Mouse (Mus musculus): ENCODE measurements around the gene Itga6.
"Not testable (repeated sequence)": the region's sequence is repeated elsewhere in the genome, so short reads cannot be mapped to it uniquely, and the experiment has no call there.

The Itga6 gene

DNA sequence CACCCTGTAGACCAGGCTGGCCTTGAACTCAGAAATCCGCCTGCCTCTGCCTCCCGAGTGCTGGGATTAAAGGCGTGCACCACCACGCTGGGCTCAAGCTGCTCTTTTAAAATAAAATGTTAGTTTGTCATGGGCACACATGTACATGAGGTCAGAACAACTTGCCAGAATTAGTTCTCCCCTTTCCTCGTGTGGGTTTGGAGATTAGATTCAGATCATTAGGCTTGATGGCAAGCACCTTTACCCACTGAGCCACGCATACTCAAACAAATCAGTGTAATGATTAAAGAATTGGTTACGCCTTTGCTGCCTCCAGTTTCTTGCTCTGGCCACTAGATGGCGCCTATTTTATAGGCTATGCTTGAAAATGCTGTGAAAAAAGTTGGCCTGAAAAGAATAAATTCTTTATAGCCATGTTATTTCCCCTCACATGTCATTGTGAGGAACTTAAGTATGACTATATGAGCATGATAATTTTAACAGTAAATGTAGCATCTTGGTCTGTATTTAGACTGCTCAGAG, 153.0 kb downstream of the Itga6 start:
- DNase-seq, result peak in 1 of 2 experiments; percentile 19

DNA sequence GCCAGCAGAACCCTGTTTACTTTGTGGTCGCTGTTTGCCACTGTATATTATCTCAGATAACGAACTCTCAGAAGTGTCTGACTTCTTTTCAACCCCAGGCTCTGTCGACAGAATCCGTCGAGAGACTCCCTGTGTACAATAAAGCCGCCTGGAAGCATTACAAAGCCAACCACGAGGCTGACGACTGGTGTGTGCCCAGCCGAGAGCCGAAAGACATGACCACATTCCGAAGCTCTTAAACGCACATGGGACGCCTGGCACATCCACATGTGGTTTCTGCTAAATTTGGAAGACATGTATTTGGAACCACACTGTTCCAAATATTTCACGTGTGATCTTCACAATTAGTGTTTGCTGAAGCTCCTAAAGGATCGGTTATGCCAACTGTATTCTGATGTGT, 154.5 kb downstream of the Itga6 start:
- no peak for DNase-seq

DNA sequence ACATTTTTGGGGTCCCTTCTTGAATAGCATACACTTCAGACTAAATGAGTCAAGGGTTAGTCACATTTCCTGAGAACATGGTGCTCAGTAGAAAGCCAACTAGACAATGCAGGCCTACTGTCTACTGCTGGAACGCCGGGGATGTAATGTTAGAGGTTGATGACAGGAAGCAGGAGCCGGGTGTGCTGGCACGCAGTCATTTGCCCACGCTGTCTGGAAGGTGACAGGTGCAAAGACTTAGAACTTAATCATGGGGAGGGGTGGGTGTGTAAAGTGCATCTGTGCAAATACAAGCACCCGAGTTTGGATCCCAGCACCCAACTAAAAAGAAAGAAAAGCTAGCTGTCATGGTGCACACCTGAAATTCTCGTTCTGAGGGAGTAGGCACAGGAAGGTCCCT, 159.7 kb downstream of the Itga6 start:
- no peak for DNase-seq

DNA sequence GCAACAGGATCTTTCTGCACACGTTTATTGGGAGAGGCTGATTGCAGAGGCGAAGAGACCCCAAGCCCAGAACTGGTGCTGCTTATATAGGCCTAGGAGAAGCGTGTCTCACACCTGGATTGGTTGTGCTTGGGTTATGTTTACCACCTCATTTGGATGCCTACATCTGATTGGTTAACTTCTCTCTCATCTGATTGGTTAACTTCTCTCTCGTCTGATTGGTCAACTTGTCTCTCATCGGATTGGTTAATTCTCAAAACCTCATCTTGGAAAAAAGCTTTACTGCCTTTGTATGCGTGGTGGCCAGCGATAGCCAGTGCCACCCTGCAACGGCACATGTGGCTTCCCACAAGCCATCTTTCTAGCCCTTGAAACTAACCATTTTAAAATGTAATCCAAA, 160.9 kb downstream of the Itga6 start:
- DNase-seq, result not testable (repeated sequence)
